ENCODE assay signal across 8 mouse cellular contexts in the genomic region with DNA sequence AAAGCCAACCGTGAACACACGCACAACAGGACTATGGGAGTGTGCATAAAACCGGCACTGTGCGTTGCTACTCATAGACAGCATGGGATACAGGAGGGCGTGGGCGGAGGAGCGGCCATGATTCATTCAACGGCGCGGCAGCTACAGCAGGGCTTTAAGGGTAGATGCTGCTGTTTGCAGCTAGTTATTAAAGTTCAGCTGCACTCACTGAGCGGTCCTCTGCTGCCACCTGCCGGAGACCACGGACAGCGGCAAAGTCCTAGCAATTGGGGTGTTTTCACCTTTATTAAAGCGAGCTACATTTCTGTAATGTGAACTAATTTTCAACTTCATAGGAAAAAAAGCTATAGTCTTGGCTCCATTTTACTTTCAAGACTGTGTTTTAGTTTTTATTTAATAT.
DNase-seq lines count a peak whose midpoint lies in the region; ATAC-seq and TF ChIP-seq lines count a peak whose summit lies in the region.

No protein-coding gene starts in this region.

- intact Hi-C loops in left cerebral cortex, postnatal 14 days (cut with DNase I): loop anchor here (1.0 to 10.0 kb wide), 2 partner anchors 87 to 177 kb away; no protein-coding TSS in a partner anchor

- H3K4me2 ChIP-seq in intestine, postnatal 0 days (replicated peaks; ENCODE audit: low read depth): no peak overlapping the region

- peak; percentile 95 for TF ChIP-seq CTCF in intestine, postnatal 0 days (IDR thresholded peaks at IDR 0.05; ENCODE audit: low read depth)

- ATAC-seq in intestine, postnatal 0 days: 0 out of 2 replicates have a peak, but pooled peaks have one; percentile 19

- no peak overlapping the region for H3K4me3 ChIP-seq in intestine, postnatal 0 days (ENCODE audit: low read depth, low read length)
- no peak overlapping the region for H3K4me3 ChIP-seq in midbrain, embryonic 10.5 days

- peak; percentile 29 for DNase-seq in WW6 (ENCODE audit: low read depth, low spot score)
- peak; percentile 91 for DNase-seq in cerebellum, postnatal 10 days
- DNase-seq in frontal cortex, adult 2 months (ENCODE audit: extremely low spot score in 1 of 2, low spot score in 1 of 2): peak; percentile 33 to 93
- DNase-seq in left cerebral cortex, postnatal 14 days (ENCODE audit: low spot score in 2 of 2): peak; percentile 65 to 83
- peak; percentile 68 for DNase-seq in midbrain, embryonic 10.5 days (ENCODE audit: low spot score)
- DNase-seq in right cerebral cortex, postnatal 25 days: peak; percentile 70
- DNase-seq in urinary bladder, postnatal 4 days (ENCODE audit: low spot score in 2 of 2): peak; percentile 57 to 86

- H3K9me3 ChIP-seq in intestine, postnatal 0 days (ENCODE audit: control insufficient read depth): no peaks in the 10 kb centered on the region
- H3K9me3 ChIP-seq in midbrain, embryonic 10.5 days (replicated peaks): no peaks in the 10 kb centered on the region

- 38% methylated on average over 15 of the region's 15 CpGs for WGBS in intestine, postnatal 0 days
- 47% methylated on average over 15 of the region's 15 CpGs for WGBS in midbrain, embryonic 10.5 days

- peaks cover 83% of the 10 kb centered on the region for H3K36me3 ChIP-seq in intestine, postnatal 0 days (ENCODE audit: control insufficient read depth, insufficient read depth)
- peaks cover 93% of the 10 kb centered on the region for H3K36me3 ChIP-seq in midbrain, embryonic 10.5 days

- H3K27ac ChIP-seq in intestine, postnatal 0 days (ENCODE audit: low read depth, low read length): no peak overlapping the region
- no peak overlapping the region for H3K27ac ChIP-seq in midbrain, embryonic 10.5 days (replicated peaks)

- H3K27me3 ChIP-seq in intestine, postnatal 0 days (replicated peaks; ENCODE audit: control insufficient read depth, insufficient read depth, low read length): no peaks in the 10 kb centered on the region
- H3K27me3 ChIP-seq in midbrain, embryonic 10.5 days (ENCODE audit: low read depth, poor library complexity, severe bottlenecking): no peaks in the 10 kb centered on the region

- no peaks in the 10 kb centered on the region for H3K4me1 ChIP-seq in intestine, postnatal 0 days (replicated peaks; ENCODE audit: control insufficient read depth, insufficient read depth, low read length)
- no peaks in the 10 kb centered on the region for H3K4me1 ChIP-seq in midbrain, embryonic 10.5 days

- H3K9ac ChIP-seq in intestine, postnatal 0 days (ENCODE audit: low read depth, low read length): no peak overlapping the region

Comparison
In these comparisons a context has a peak if more than half of its experiments do, and no peak if none do; other contexts are left out.
1. DNase-seq: peak in every context shown above with its lines; median percentile 91 in cerebellum, postnatal 10 days; 74 in left cerebral cortex, postnatal 14 days; 72 in urinary bladder, postnatal 4 days; 70 in right cerebral cortex, postnatal 25 days; 68 in midbrain, embryonic 10.5 days; 63 in frontal cortex, adult 2 months; 29 in WW6.